Mouse (Mus musculus) B cell, adult 2 months (primary cell): ENCODE data around the gene Zbtb16.

Source experiments
- DNase-seq, 2 experiments: peaks; one replicate each; pipeline ENCODE4 v3.0.0; 2022

The Zbtb16 gene

GRCm38 (mm10) chr9:48800627-48801026, 35.4 kb downstream of the Zbtb16 start:
- DNase-seq, result no peak

GRCm38 (mm10) chr9:48798044-48798443, 38.0 kb downstream of the Zbtb16 start:
- DNase-seq, result no peak

- DNase-seq, result no peak
These were observed 39.7 kb downstream of the Zbtb16 start for GRCm38 (mm10) chr9:48796267-48796822.

GRCm38 (mm10) chr9:48795740-48796139, 40.3 kb downstream of the Zbtb16 start:
- DNase-seq, result no peak

- no peak for DNase-seq
These were observed 40.9 kb downstream of the Zbtb16 start for GRCm38 (mm10) chr9:48795095-48795494.

GRCm38 (mm10) chr9:48794463-48794862, 41.6 kb downstream of the Zbtb16 start:
- DNase-seq, result no peak

- no peak for DNase-seq
These were observed 42.3 kb downstream of the Zbtb16 start for GRCm38 (mm10) chr9:48793638-48794188.

GRCm38 (mm10) chr9:48790575-48790974, 45.4 kb downstream of the Zbtb16 start:
- no peak for DNase-seq

GRCm38 (mm10) chr9:48787906-48788410, 48.1 kb downstream of the Zbtb16 start:
- DNase-seq, result no peak

- DNase-seq, result no peak
These were observed 48.7 kb downstream of the Zbtb16 start for GRCm38 (mm10) chr9:48787321-48787720.

- no peak for DNase-seq
These were observed 49.2 kb downstream of the Zbtb16 start for GRCm38 (mm10) chr9:48786814-48787213.

GRCm38 (mm10) chr9:48784937-48785336, 51.1 kb downstream of the Zbtb16 start:
- DNase-seq, result no peak

GRCm38 (mm10) chr9:48783292-48783691, 52.7 kb downstream of the Zbtb16 start:
- no peak for DNase-seq

- no peak for DNase-seq
These were observed 53.5 kb downstream of the Zbtb16 start for GRCm38 (mm10) chr9:48782284-48783060.

GRCm38 (mm10) chr9:48776268-48776667, 59.8 kb downstream of the Zbtb16 start:
- DNase-seq, result no peak

GRCm38 (mm10) chr9:48775561-48775960, 60.5 kb downstream of the Zbtb16 start:
- DNase-seq, result no peak

GRCm38 (mm10) chr9:48773710-48774109, 62.3 kb downstream of the Zbtb16 start:
- DNase-seq, result no peak

- no peak for DNase-seq
These were observed 62.9 kb downstream of the Zbtb16 start for GRCm38 (mm10) chr9:48773130-48773529.

GRCm38 (mm10) chr9:48771504-48771903, 64.5 kb downstream of the Zbtb16 start:
- DNase-seq, result no peak

- DNase-seq, result no peak
These were observed 67.1 kb downstream of the Zbtb16 start for GRCm38 (mm10) chr9:48768965-48769364.

GRCm38 (mm10) chr9:48767666-48768432, 68.2 kb downstream of the Zbtb16 start:
- DNase-seq, result no peak

- no peak for DNase-seq
These were observed 70.1 kb downstream of the Zbtb16 start for GRCm38 (mm10) chr9:48765927-48766326.

GRCm38 (mm10) chr9:48764311-48764710, 71.7 kb downstream of the Zbtb16 start:
- no peak for DNase-seq
